Mouse (Mus musculus) kidney, postnatal 0 days (tissue): ENCODE measurements around the gene Mtf2. TPM values are rescaled to one million over a fixed set of nuclear protein-coding genes. Genes with fewer than 3 reads are reported as not detected.
"Not testable (repeated sequence)": the region's sequence is repeated elsewhere in the genome, so short reads cannot be mapped to it uniquely, and the experiment has no call there.

ENCODE experiments used
- ATAC-seq: fragments of 200-750 bp; cut with Nextera tagmentation; replicated peaks from 2 replicates; pipeline ENCODE4 v1.8.0; 2017; ENCODE audit warnings: low read depth, moderate number of reproducible peaks, moderate TSS enrichment, moderate library complexity; ENCODE audit not compliant: low FRiP score
- DNase-seq: peaks from one replicate; pipeline ENCODE4 v3.0.0-alpha.2; 2016; ENCODE audit warnings: low spot score
- H3K27ac ChIP-seq: fragments of 300-500 bp; sonication (generic); 2 replicates; pipeline ENCODE4 v1.5.1; 2014; ENCODE audit warnings: mild to moderate bottlenecking
- H3K27me3 ChIP-seq: fragments of 300-500 bp; sonication (generic); 2 replicates; pipeline ENCODE4 v1.6.1; 2014; ENCODE audit warnings: low read length, mixed read lengths; ENCODE audit not compliant: insufficient read depth
- H3K36me3 ChIP-seq: fragments of 300-500 bp; sonication (generic); 2 replicates; pipeline ENCODE4 v1.6.1; 2014; ENCODE audit warnings: low read length, mixed read lengths; ENCODE audit not compliant: insufficient read depth
- H3K4me1 ChIP-seq: fragments of 300-500 bp; sonication (generic); replicated peaks from 2 replicates; pipeline ENCODE4 v1.6.1; 2014; ENCODE audit warnings: antibody characterized with exemption, low read length, mixed read lengths; ENCODE audit not compliant: insufficient read depth
- H3K4me2 ChIP-seq: fragments of 300-500 bp; sonication (generic); 2 replicates; pipeline ENCODE4 v1.6.1; 2014; ENCODE audit warnings: mild to moderate bottlenecking, low read length, moderate library complexity, mixed read lengths
- H3K4me3 ChIP-seq: fragments of 300-500 bp; sonication (generic); replicated peaks from 2 replicates; pipeline ENCODE4 v1.5.1; 2014; ENCODE audit warnings: low read depth, low read length
- H3K9ac ChIP-seq: fragments of 300-500 bp; sonication (generic); 2 replicates; pipeline ENCODE4 v1.6.1; 2014; ENCODE audit warnings: low read depth, low read length
- H3K9me3 ChIP-seq: fragments of 300-500 bp; sonication (generic); replicated peaks from 2 replicates; pipeline ENCODE4 v1.6.1; 2016; ENCODE audit warnings: low read length, inconsistent platforms, mixed read lengths
- CTCF ChIP-seq: IDR thresholded peaks from 2 replicates; pipeline ENCODE4 v1.5.1; 2016; ENCODE audit warnings: antibody characterized with exemption, low read depth, mild to moderate bottlenecking, moderate library complexity
- WGBS: fragments of 180-500 bp; shearing (Covaris S2); extraction: QIAGEN DNeasy Blood & Tissue Kit; methylation state at CpG from one replicate; pipeline ENCODE4 v1.1.7; 2014; 5-methylcytosine and 5-hydroxymethylcytosine counted together
- polyA plus RNA-seq: library from polyadenylated mRNA; unstranded; fragments of >200 nt; fragmentation: Nextera tagmentation; extraction: Ambion mirVana; gene quantifications from 2 replicates; pipeline ENCODE4 v1.2.1, GENCODE M21; 2015

Gene Mtf2
- polyA plus RNA-seq, 1 experiment from 2014 or later = 65.8 TPM

- H3K4me3 ChIP-seq = no peak overlapping the region
- no peak for ATAC-seq
These were observed 11.5 kb downstream of the Mtf2 start for GRCm38 (mm10) chr5:108076833-108077540.

GRCm38 (mm10) chr5:108079603-108080002 lies 14.1 kb downstream of the Mtf2 start:
- peaks cover 14% of the 10 kb centered on the region; the same call in 1 of the 2 replicates for H3K36me3 ChIP-seq
- ATAC-seq (no peak), DNase-seq (peak; percentile 1)
- H3K27me3 ChIP-seq = no peaks in the 10 kb centered on the region
- H3K9me3 ChIP-seq = no peaks in the 10 kb centered on the region
- no peak overlapping the region for H3K4me3 ChIP-seq
- H3K4me2 ChIP-seq = no peak overlapping the region
- H3K9ac ChIP-seq = no peak overlapping the region
- no peak for TF ChIP-seq CTCF
- no peak overlapping the region for H3K27ac ChIP-seq
- no peaks in the 10 kb centered on the region for H3K4me1 ChIP-seq

More at GRCm38 (mm10) chr5:108076833-108077540, 11.5 kb downstream of the Mtf2 start:
- Histone ChIP-seq H3K9me3 (no peaks in the 10 kb centered on the region), H3K27me3 (no peaks in the 10 kb centered on the region), H3K9ac (no peak overlapping the region), H3K4me2 (no peak overlapping the region), H3K36me3 (peaks cover 19% of the 10 kb centered on the region; the same call in 1 of the 2 replicates), H3K27ac (no peak overlapping the region), H3K4me1 (no peaks in the 10 kb centered on the region)
- DNase-seq = no peak
- TF ChIP-seq CTCF = no peak
- WGBS = 66% methylated on average over 6 of the region's 6 CpGs

GRCm38 (mm10) chr5:108082380-108082779 lies 16.9 kb downstream of the Mtf2 start:
- Histone ChIP-seq H3K4me2 (no peak overlapping the region), H3K4me1 (no peaks in the 10 kb centered on the region), H3K9ac (no peak overlapping the region), H3K27ac (no peak overlapping the region), H3K9me3 (no peaks in the 10 kb centered on the region), H3K27me3 (no peaks in the 10 kb centered on the region), H3K4me3 (no peak overlapping the region), H3K36me3 (peaks cover 13% of the 10 kb centered on the region; the same call in 1 of the 2 replicates)
- DNase-seq (peak; percentile 57), ATAC-seq (peak; percentile 54; the same call in 1 of the 2 replicates)
- 43% methylated on average over 2 of the region's 2 CpGs for WGBS
- TF ChIP-seq CTCF = peak; percentile 59

GRCm38 (mm10) chr5:108085440-108085839 lies 20.0 kb downstream of the Mtf2 start:
- no peaks in the 10 kb centered on the region for H3K4me1 ChIP-seq
- WGBS = 90% methylated on average over 2 of the region's 2 CpGs
- no peak overlapping the region for H3K4me3 ChIP-seq
- peak; percentile 57 for TF ChIP-seq CTCF
- H3K27me3 ChIP-seq = no peaks in the 10 kb centered on the region
- H3K27ac ChIP-seq = no peak overlapping the region
- peaks cover 25% of the 10 kb centered on the region; the same call in 1 of the 2 replicates for H3K36me3 ChIP-seq
- ATAC-seq = no peak
- H3K4me2 ChIP-seq = no peak overlapping the region
- H3K9ac ChIP-seq = no peak overlapping the region
- DNase-seq = no peak
- no peaks in the 10 kb centered on the region for H3K9me3 ChIP-seq

GRCm38 (mm10) chr5:108092731-108093130 lies 27.3 kb downstream of the Mtf2 start:
- not testable (repeated sequence) for H3K4me3 ChIP-seq, ATAC-seq, DNase-seq, H3K27me3 ChIP-seq, H3K9ac ChIP-seq, H3K9me3 ChIP-seq, H3K4me2 ChIP-seq, H3K27ac ChIP-seq, H3K4me1 ChIP-seq
- H3K36me3 ChIP-seq = peaks cover 38% of the 10 kb centered on the region
- WGBS = 97% methylated on average over 8 of the region's 8 CpGs

- no peaks in the 10 kb centered on the region for H3K4me1 ChIP-seq
- ATAC-seq (no peak), DNase-seq (no peak)
- WGBS = 93% methylated on average over 3 of the region's 3 CpGs
- TF ChIP-seq CTCF = no peak
- H3K36me3 ChIP-seq = peaks cover 32% of the 10 kb centered on the region
- no peak overlapping the region for H3K9ac ChIP-seq
- no peak overlapping the region for H3K4me3 ChIP-seq
- no peaks in the 10 kb centered on the region for H3K9me3 ChIP-seq
- H3K27ac ChIP-seq = no peak overlapping the region
- no peaks in the 10 kb centered on the region for H3K27me3 ChIP-seq
- H3K4me2 ChIP-seq = no peak overlapping the region
These were observed 32.2 kb downstream of the Mtf2 start for GRCm38 (mm10) chr5:108097676-108098075.
